Mouse (Mus musculus): Measurements from ENCODE around the gene Osbpl10. TPM values are rescaled to one million over a fixed set of nuclear protein-coding genes. Genes with fewer than 3 reads are reported as not detected.

Osbpl10 gene
- polyA plus RNA-seq, 1 experiment = not detected

- Histone ChIP-seq H3K4me3 (ENCODE audit: insufficient read depth, low read depth, low read length) (no peak overlapping the region), H3K4me1 (ENCODE audit: control insufficient read depth, insufficient read depth, low read length) (no peaks in the 10 kb centered on the region), H3K27ac (ENCODE audit: insufficient read depth, low read depth, low read length) (no peak overlapping the region)
- 96% methylated on average over 5 of the region's 5 CpGs for WGBS
- TF ChIP-seq POLR2A (IDR thresholded peaks at IDR 0.05; ENCODE audit: insufficient read depth, low read depth, low read length) (no peak), CTCF (IDR thresholded peaks at IDR 0.05; ENCODE audit: insufficient read depth, low read depth, low read length) (no peak)
Measured at GRCm38 (mm10) chr9:115147141-115147540, 168.8 kb downstream of the Osbpl10 start.

- H3K4me1 ChIP-seq (ENCODE audit: control insufficient read depth, insufficient read depth, low read length) = no peaks in the 10 kb centered on the region
- TF ChIP-seq CTCF (IDR thresholded peaks at IDR 0.05; ENCODE audit: insufficient read depth, low read depth, low read length) = no peak
- no peak for TF ChIP-seq POLR2A (IDR thresholded peaks at IDR 0.05; ENCODE audit: insufficient read depth, low read depth, low read length)
- H3K27ac ChIP-seq (ENCODE audit: insufficient read depth, low read depth, low read length) = no peak overlapping the region
- WGBS = 80% methylated on average over 13 of the region's 13 CpGs
- no peak overlapping the region for H3K4me3 ChIP-seq (ENCODE audit: insufficient read depth, low read depth, low read length)
Measured at GRCm38 (mm10) chr9:115147586-115148355, 169.4 kb downstream of the Osbpl10 start.

GRCm38 (mm10) chr9:115149011-115149756 is 170.8 kb downstream of the Osbpl10 start:
- no peaks in the 10 kb centered on the region for H3K4me1 ChIP-seq (ENCODE audit: control insufficient read depth, insufficient read depth, low read length)
- no peak for TF ChIP-seq POLR2A (IDR thresholded peaks at IDR 0.05; ENCODE audit: insufficient read depth, low read depth, low read length)
- no peak for TF ChIP-seq CTCF (IDR thresholded peaks at IDR 0.05; ENCODE audit: insufficient read depth, low read depth, low read length)
- H3K27ac ChIP-seq (ENCODE audit: insufficient read depth, low read depth, low read length) = no peak overlapping the region
- 93% methylated on average over 18 of the region's 18 CpGs for WGBS
- no peak overlapping the region for H3K4me3 ChIP-seq (ENCODE audit: insufficient read depth, low read depth, low read length)

- no peak for TF ChIP-seq CTCF (IDR thresholded peaks at IDR 0.05; ENCODE audit: insufficient read depth, low read depth, low read length)
- no peak for TF ChIP-seq POLR2A (IDR thresholded peaks at IDR 0.05; ENCODE audit: insufficient read depth, low read depth, low read length)
- H3K4me3 ChIP-seq (ENCODE audit: insufficient read depth, low read depth, low read length) = no peak overlapping the region
- WGBS = 75% methylated on average over 5 of the region's 5 CpGs
- no peaks in the 10 kb centered on the region for H3K4me1 ChIP-seq (ENCODE audit: control insufficient read depth, insufficient read depth, low read length)
- no peak overlapping the region for H3K27ac ChIP-seq (ENCODE audit: insufficient read depth, low read depth, low read length)
Measured at GRCm38 (mm10) chr9:115161591-115161990, 183.2 kb downstream of the Osbpl10 start.

- Histone ChIP-seq H3K27ac (ENCODE audit: insufficient read depth, low read depth, low read length) (no peak overlapping the region), H3K4me3 (ENCODE audit: insufficient read depth, low read depth, low read length) (no peak overlapping the region), H3K4me1 (ENCODE audit: control insufficient read depth, insufficient read depth, low read length) (no peaks in the 10 kb centered on the region)
- no peak for TF ChIP-seq POLR2A (IDR thresholded peaks at IDR 0.05; ENCODE audit: insufficient read depth, low read depth, low read length)
- TF ChIP-seq CTCF (IDR thresholded peaks at IDR 0.05; ENCODE audit: insufficient read depth, low read depth, low read length) = no peak
- 67% methylated on average over 5 of the region's 5 CpGs for WGBS
Measured at GRCm38 (mm10) chr9:115163031-115163430, 184.7 kb downstream of the Osbpl10 start.

GRCm38 (mm10) chr9:115163693-115164092 is 185.3 kb downstream of the Osbpl10 start:
- WGBS = 77% methylated on average over 8 of the region's 8 CpGs
- H3K4me1 ChIP-seq (ENCODE audit: control insufficient read depth, insufficient read depth, low read length) = no peaks in the 10 kb centered on the region
- H3K4me3 ChIP-seq (ENCODE audit: insufficient read depth, low read depth, low read length) = no peak overlapping the region
- TF ChIP-seq CTCF (IDR thresholded peaks at IDR 0.05; ENCODE audit: insufficient read depth, low read depth, low read length) (no peak), POLR2A (IDR thresholded peaks at IDR 0.05; ENCODE audit: insufficient read depth, low read depth, low read length) (no peak)
- H3K27ac ChIP-seq (ENCODE audit: insufficient read depth, low read depth, low read length) = no peak overlapping the region

- no peak overlapping the region for H3K27ac ChIP-seq (ENCODE audit: insufficient read depth, low read depth, low read length)
- H3K4me3 ChIP-seq (ENCODE audit: insufficient read depth, low read depth, low read length) = no peak overlapping the region
- H3K4me1 ChIP-seq (ENCODE audit: control insufficient read depth, insufficient read depth, low read length) = no peaks in the 10 kb centered on the region
- TF ChIP-seq POLR2A (IDR thresholded peaks at IDR 0.05; ENCODE audit: insufficient read depth, low read depth, low read length) (no peak), CTCF (IDR thresholded peaks at IDR 0.05; ENCODE audit: insufficient read depth, low read depth, low read length) (no peak)
- 89% methylated on average over 7 of the region's 7 CpGs for WGBS
Measured at GRCm38 (mm10) chr9:115164351-115164750, 186.0 kb downstream of the Osbpl10 start.

- WGBS = 88% methylated on average over 8 of the region's 8 CpGs
- Histone ChIP-seq H3K4me1 (ENCODE audit: control insufficient read depth, insufficient read depth, low read length) (no peaks in the 10 kb centered on the region), H3K4me3 (ENCODE audit: insufficient read depth, low read depth, low read length) (no peak overlapping the region), H3K27ac (ENCODE audit: insufficient read depth, low read depth, low read length) (no peak overlapping the region)
- TF ChIP-seq POLR2A (IDR thresholded peaks at IDR 0.05; ENCODE audit: insufficient read depth, low read depth, low read length) = no peak
- TF ChIP-seq CTCF (IDR thresholded peaks at IDR 0.05; ENCODE audit: insufficient read depth, low read depth, low read length) = no peak
Measured at GRCm38 (mm10) chr9:115165996-115166395, 187.6 kb downstream of the Osbpl10 start.

- WGBS = 93% methylated on average over 13 of the region's 13 CpGs
- TF ChIP-seq CTCF (IDR thresholded peaks at IDR 0.05; ENCODE audit: insufficient read depth, low read depth, low read length) (no peak), POLR2A (IDR thresholded peaks at IDR 0.05; ENCODE audit: insufficient read depth, low read depth, low read length) (no peak)
- H3K4me1 ChIP-seq (ENCODE audit: control insufficient read depth, insufficient read depth, low read length) = 0 out of 2 replicates have a peak, but pooled peaks cover 4% of the 10 kb centered on the region
Measured at GRCm38 (mm10) chr9:115169591-115169990, 191.2 kb downstream of the Osbpl10 start.

More at GRCm38 (mm10) chr9:115169591-115169990, 191.2 kb downstream of the Osbpl10 start:
- H3K27ac ChIP-seq (ENCODE audit: insufficient read depth, low read depth, low read length) = no peak overlapping the region
- H3K4me3 ChIP-seq (ENCODE audit: insufficient read depth, low read depth, low read length) = no peak overlapping the region
